Mouse (Mus musculus): ENCODE results near the gene Taf12. TPM values are rescaled to one million over a fixed set of nuclear protein-coding genes. Genes with fewer than 3 reads are reported as not detected.
"Not testable (repeated sequence)": the region's sequence is repeated elsewhere in the genome, so short reads cannot be mapped to it uniquely, and the experiment has no call there.

Gene Taf12
- polyA plus RNA-seq, 1 experiment from 2014 or later: 52.5 TPM

DNA sequence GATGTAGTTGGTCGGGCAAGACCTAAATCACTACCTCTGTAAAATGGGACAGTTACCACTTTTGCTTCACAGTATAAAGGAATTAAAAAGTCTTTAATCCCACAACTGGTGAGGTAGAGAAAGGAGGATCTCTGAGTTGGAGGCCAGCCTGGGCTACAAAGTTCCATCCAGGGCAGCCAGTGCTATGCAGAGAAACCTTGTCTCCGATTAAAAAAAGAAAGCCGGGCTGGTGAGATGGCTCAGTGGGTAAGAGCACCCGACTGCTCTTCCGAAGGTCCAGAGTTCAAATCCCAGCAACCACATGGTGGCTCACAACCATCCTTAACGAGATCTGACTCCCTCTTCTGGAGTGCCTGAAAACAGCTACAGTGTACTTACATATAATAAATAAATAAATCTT, 29.3 kb downstream of the Taf12 start:
- WGBS: 45% methylated on average over 6 of the region's 6 CpGs
- H3K27ac ChIP-seq; H3K9me3 ChIP-seq; H3K27me3 ChIP-seq; H3K36me3 ChIP-seq; ATAC-seq (ENCODE audit: insufficient number of reproducible peaks, insufficient read depth, low FRiP score, low TSS enrichment, low read depth): not testable (repeated sequence)
- Histone ChIP-seq H3K4me3 (peak overlapping the region; percentile 49), H3K9ac (peak overlapping the region; percentile 71), H3K4me2 (peak overlapping the region; percentile 78), H3K4me1 (peaks cover 11% of the 10 kb centered on the region)

DNA sequence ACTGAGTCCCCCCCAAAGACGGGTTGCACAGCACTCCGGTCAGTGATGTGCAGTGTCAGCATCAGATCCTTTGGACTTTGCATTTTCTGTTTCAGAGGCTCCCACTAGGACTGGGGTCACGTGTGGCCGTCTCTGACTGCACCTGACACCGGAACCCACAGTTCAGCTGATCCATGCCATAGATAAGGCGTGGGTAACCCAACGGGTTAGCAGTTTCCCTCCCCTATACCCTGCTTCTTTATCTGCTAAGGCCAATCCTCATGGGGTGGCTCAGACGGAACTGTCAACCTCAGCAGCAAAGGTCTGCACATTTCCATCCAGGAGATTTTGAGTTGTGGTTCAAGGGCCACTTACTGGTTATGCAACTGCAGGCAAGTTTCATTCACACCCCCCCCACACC, 31.1 kb downstream of the Taf12 start:
- Histone ChIP-seq H3K36me3 (peaks cover 7% of the 10 kb centered on the region), H3K9me3 (no peaks in the 10 kb centered on the region), H3K27ac (no peak overlapping the region), H3K4me2 (no peak overlapping the region), H3K9ac (no peak overlapping the region), H3K4me1 (peaks cover 19% of the 10 kb centered on the region), H3K27me3 (no peaks in the 10 kb centered on the region), H3K4me3 (no peak overlapping the region)
- 82% methylated on average over 8 of the region's 8 CpGs for WGBS
- no peak for ATAC-seq (ENCODE audit: insufficient number of reproducible peaks, insufficient read depth, low FRiP score, low TSS enrichment, low read depth)

DNA sequence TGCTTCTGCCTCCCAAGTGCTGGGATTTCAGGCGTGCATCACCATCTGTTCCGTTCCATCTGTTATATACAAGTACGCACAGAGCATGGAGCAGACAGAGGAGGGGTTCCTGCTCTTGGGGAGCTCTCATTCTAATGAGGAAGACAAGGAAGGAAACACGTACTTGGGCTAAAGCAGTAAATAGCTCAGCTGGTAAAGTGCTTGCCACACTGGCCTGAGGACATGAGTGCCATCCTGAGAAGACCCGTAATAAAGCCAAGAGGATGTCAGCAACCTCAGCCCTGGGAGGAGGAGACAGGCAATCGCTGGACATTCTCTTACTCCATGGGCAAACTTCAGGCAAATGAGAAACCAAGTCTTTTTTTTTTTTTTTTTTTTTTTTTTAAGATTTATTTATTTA, 31.8 kb downstream of the Taf12 start:
- no peak overlapping the region for H3K9ac ChIP-seq
- no peaks in the 10 kb centered on the region for H3K27me3 ChIP-seq
- H3K36me3 ChIP-seq: peaks cover 15% of the 10 kb centered on the region
- peaks cover 19% of the 10 kb centered on the region for H3K4me1 ChIP-seq
- no peak overlapping the region for H3K4me3 ChIP-seq
- H3K9me3 ChIP-seq: no peaks in the 10 kb centered on the region
- no peak overlapping the region for H3K4me2 ChIP-seq
- ATAC-seq (ENCODE audit: insufficient number of reproducible peaks, insufficient read depth, low FRiP score, low TSS enrichment, low read depth): no peak
- 72% methylated on average over 6 of the region's 6 CpGs for WGBS
- no peak overlapping the region for H3K27ac ChIP-seq

DNA sequence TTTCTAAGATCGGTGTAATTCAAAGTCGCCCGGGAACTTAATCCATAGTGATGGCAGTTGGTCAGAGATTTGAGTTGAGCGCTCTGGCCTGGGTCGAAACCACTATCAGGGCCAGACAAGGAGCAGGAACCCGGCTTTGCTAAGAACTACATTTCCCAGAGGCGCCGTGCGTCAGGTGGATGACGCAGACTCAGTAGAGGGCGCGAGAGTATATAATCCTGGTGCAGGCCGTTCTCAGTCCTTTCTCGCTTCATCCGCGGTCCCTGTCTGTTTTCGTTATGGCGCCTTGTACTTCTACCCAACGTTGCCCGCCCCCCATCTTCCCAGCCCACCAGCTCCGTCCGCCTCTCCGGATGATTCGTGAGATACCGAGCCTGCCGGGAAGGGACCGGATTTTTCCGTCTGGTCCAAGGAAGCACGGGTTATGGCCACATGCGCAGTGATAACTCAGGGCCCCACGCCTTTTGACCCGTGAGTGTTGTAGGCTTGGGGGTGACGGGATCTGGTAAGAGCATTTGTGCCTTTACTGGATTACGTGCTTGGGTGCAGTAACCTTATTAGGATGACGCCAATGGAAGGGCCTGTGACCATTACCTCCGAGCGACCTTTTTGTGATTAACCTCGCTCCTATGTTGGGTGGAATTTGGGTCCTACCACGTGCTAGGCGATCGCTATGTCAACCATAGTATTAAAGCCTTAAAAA, 34.4 kb downstream of the Taf12 start:
- no peaks in the 10 kb centered on the region for H3K9me3 ChIP-seq
- H3K4me1 ChIP-seq: peaks cover 8% of the 10 kb centered on the region
- H3K4me3 ChIP-seq: peak overlapping the region; percentile 79
- H3K4me2 ChIP-seq: peak overlapping the region; percentile 75
- H3K27me3 ChIP-seq: no peaks in the 10 kb centered on the region
- H3K36me3 ChIP-seq: peaks cover 40% of the 10 kb centered on the region
- peak overlapping the region; percentile 90 for H3K27ac ChIP-seq
- WGBS: under 1% methylated on average over 41 of the region's 41 CpGs
- peak overlapping the region; percentile 97 for H3K9ac ChIP-seq
- ATAC-seq (ENCODE audit: insufficient number of reproducible peaks, insufficient read depth, low FRiP score, low TSS enrichment, low read depth): peak; percentile 84

DNA sequence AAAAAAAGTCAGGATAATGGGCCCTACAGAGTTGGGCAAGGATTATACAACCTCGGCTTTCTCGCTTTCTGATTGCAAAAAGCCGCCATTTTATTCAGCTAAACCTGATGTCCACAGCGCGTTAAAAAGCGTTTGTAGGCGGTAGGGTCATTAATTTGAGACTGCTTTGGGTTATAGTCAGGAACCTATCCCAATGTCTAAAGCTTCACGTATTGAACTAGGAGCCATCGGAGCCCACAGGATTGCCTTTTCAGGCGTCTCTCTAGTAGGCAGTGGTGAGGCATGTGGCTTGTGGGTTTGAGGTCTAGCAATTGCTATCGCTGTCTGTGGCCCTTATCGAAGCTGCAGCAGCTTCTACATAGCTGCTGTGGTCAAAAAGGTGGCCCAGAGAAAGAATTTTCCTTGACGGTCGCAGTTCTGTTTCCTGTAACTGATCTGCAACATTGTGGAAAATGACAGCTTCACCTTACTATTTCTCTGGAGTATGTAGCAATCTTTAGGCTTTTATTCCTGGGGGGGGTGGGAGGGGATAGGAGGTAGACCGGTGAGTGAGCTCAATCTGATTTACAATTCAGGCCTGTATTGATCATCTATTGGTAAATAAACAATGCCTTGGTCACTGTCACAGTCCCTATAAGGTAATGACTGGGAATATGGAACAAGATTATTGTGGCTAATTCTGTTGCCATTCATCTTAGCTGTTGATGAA, 35.1 kb downstream of the Taf12 start:
- H3K36me3 ChIP-seq: peaks cover 47% of the 10 kb centered on the region
- no peaks in the 10 kb centered on the region for H3K9me3 ChIP-seq
- peak overlapping the region; percentile 75 for H3K4me2 ChIP-seq
- no peak for ATAC-seq (ENCODE audit: insufficient number of reproducible peaks, insufficient read depth, low FRiP score, low TSS enrichment, low read depth)
- peaks cover 8% of the 10 kb centered on the region for H3K4me1 ChIP-seq
- peak overlapping the region; percentile 90 for H3K27ac ChIP-seq
- H3K4me3 ChIP-seq: peak overlapping the region; percentile 79
- H3K9ac ChIP-seq: peak overlapping the region; percentile 97
- under 1% methylated on average over 15 of the region's 15 CpGs for WGBS
- no peaks in the 10 kb centered on the region for H3K27me3 ChIP-seq

DNA sequence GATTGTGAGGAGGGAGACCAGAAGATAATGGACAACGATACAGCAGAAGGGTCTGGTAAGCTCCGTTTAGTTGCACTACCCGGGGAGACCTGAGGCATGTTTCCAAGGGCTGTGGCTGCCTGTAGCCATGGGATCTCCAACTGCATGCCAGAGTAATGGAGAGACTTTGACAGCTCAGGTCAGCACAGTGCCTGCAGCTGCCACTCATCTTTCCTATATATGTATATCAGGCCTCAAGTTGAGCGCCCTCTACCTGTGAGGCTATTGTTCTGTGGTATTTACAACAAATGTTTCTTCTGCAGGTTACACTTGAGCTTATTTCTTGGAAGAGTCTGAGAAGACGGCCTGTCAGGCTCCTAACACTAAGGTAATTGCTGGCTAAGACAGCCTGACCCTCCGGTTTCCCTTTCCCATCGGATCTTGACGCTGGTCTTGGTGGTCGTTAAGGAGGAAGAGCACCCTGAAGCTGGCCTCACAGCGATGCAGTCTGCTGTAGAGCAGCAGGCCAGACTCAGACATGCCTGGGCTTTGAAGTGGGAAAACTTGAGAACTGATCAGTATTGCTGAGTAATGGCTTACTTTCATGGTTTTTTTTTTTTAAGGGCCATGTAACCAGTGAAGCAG, 35.8 kb downstream of the Taf12 start:
- ATAC-seq (ENCODE audit: insufficient number of reproducible peaks, insufficient read depth, low FRiP score, low TSS enrichment, low read depth): no peak
- Histone ChIP-seq H3K9me3 (no peaks in the 10 kb centered on the region), H3K36me3 (peaks cover 53% of the 10 kb centered on the region), H3K4me1 (peaks cover 8% of the 10 kb centered on the region), H3K27me3 (no peaks in the 10 kb centered on the region), H3K4me2 (peak overlapping the region; percentile 75), H3K27ac (peak overlapping the region; percentile 90), H3K9ac (peak overlapping the region; percentile 97), H3K4me3 (peak overlapping the region; percentile 79)
- 24% methylated on average over 10 of the region's 10 CpGs for WGBS

DNA sequence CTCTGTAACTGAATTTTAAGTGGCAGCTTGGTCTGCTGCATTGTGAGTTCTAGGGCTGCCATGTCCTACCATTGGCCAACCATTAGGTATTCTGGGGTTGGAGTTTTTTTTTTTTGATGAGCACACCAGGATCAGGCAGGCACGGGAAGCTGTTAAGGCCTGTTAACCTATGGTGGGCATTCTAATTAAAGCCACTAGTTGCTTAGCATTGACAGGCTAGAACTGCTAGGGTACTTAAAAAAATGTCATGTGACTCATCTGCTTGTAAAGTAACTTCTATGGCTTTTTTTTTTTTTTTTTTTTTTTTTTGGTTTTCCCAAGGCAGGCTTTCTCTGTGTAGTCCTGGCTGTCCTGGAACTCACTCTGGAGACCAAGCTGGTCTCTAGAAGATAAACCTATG, 37.0 kb downstream of the Taf12 start:
- Histone ChIP-seq H3K4me2 (no peak overlapping the region), H3K27me3 (no peaks in the 10 kb centered on the region), H3K36me3 (peaks cover 61% of the 10 kb centered on the region), H3K9ac (no peak overlapping the region), H3K9me3 (no peaks in the 10 kb centered on the region), H3K27ac (no peak overlapping the region), H3K4me3 (no peak overlapping the region; the same call in 1 of the 2 replicates), H3K4me1 (peaks cover 8% of the 10 kb centered on the region)
- 23% methylated on average over 1 of the region's 1 CpGs for WGBS
- ATAC-seq (ENCODE audit: insufficient number of reproducible peaks, insufficient read depth, low FRiP score, low TSS enrichment, low read depth): no peak

DNA sequence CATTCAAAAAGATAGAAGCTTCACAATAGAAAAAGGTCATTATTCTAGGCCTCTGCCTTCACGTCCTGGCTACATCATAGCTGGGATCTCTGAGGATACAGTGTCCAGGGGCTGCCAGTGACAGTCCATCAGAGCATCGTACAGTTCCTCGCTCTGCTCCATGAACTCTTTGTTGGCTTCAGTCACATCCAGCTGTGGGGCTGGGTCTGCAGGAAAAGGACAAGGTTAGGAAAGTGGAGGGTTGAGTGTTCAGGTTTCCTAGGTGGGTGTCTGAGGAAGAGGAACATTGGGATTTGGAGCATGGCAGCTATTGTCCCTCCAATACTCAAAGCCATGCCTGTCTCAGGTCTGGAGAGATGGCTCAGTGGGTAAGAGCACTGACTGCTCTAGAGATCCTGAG, 37.6 kb downstream of the Taf12 start:
- Histone ChIP-seq H3K36me3 (peaks cover 67% of the 10 kb centered on the region), H3K27ac (no peak overlapping the region), H3K9ac (no peak overlapping the region), H3K4me2 (no peak overlapping the region), H3K4me3 (no peak overlapping the region), H3K27me3 (no peaks in the 10 kb centered on the region), H3K4me1 (peaks cover 8% of the 10 kb centered on the region), H3K9me3 (no peaks in the 10 kb centered on the region)
- WGBS: 43% methylated on average over 3 of the region's 3 CpGs
- ATAC-seq (ENCODE audit: insufficient number of reproducible peaks, insufficient read depth, low FRiP score, low TSS enrichment, low read depth): no peak

DNA sequence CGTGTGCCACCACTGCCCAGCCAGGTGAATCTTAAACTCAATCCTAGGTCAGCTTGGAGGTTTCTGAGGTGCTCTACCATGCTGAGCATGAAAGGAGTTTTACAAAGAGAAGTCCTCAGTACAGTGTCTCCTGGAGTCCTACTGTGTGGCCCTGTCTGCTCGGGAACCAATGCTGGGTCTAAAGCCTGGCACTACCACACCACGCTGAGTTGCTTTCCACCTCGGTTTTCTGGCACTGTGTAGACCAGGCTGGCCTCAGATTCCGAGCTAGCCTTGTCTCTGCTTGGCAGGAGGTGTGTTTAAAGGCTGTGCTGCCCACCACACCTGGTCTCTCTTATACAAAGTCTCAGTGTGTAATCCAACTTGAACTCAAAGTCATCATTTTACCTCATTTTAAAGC, 38.5 kb downstream of the Taf12 start:
- H3K9ac ChIP-seq: no peak overlapping the region
- WGBS: 81% methylated on average over 5 of the region's 5 CpGs
- H3K36me3 ChIP-seq: peaks cover 75% of the 10 kb centered on the region
- peaks cover 8% of the 10 kb centered on the region for H3K4me1 ChIP-seq
- H3K9me3 ChIP-seq: no peaks in the 10 kb centered on the region
- H3K27me3 ChIP-seq: no peaks in the 10 kb centered on the region
- no peak overlapping the region for H3K4me3 ChIP-seq
- no peak overlapping the region for H3K27ac ChIP-seq
- no peak overlapping the region for H3K4me2 ChIP-seq
- ATAC-seq (ENCODE audit: insufficient number of reproducible peaks, insufficient read depth, low FRiP score, low TSS enrichment, low read depth): no peak

DNA sequence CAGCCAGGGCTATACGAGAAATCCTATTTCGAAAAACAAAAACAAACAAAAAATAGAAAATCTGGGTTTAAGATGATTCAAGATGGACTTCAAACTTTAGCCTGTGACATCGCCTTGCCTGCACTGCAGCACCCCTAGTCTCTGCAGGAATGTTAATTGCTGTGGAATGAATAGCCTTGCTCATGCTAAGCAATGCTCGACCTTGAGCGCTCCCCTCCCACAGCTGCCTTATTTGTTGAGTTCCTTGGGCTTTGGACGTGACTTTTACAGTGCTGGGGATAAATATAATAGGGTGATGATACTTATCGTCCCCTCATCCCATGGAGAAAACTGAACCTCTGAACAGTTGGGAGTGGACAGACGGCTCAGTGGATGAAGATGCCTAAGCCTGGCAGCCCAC, 41.5 kb downstream of the Taf12 start:
- ATAC-seq (ENCODE audit: insufficient number of reproducible peaks, insufficient read depth, low FRiP score, low TSS enrichment, low read depth): no peak
- 81% methylated on average over 8 of the region's 8 CpGs for WGBS
- no peak overlapping the region for H3K27ac ChIP-seq
- H3K27me3 ChIP-seq: no peaks in the 10 kb centered on the region
- no peaks in the 10 kb centered on the region for H3K4me1 ChIP-seq
- no peak overlapping the region for H3K4me3 ChIP-seq
- peaks cover 92% of the 10 kb centered on the region for H3K36me3 ChIP-seq
- no peak overlapping the region for H3K4me2 ChIP-seq
- H3K9ac ChIP-seq: no peak overlapping the region
- H3K9me3 ChIP-seq: no peaks in the 10 kb centered on the region

DNA sequence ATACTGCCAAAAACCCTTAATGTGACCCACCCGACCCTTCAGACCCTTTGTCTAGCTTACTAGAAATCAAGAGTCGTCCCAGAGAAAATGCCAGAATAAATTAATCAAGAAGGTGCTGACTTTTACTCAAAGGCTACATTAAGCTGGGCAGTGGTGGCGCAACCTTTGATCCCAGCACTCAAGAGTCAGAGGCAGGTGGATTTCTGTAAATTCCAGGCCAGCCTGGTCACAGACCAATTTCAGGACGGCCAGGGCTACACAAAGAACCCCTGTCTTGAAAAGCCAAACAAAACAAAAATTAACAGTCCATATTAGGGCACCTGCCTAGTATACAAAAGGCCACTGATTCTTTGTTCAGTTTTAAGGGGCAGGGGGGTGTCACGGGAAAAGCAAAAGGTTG, 52.3 kb downstream of the Taf12 start:
- ATAC-seq (ENCODE audit: insufficient number of reproducible peaks, insufficient read depth, low FRiP score, low TSS enrichment, low read depth): no peak

More for the DNA sequence above, 52.3 kb downstream of the Taf12 start:
- Histone ChIP-seq H3K9me3 (no peaks in the 10 kb centered on the region), H3K27ac (no peak overlapping the region), H3K4me3 (no peak overlapping the region), H3K4me1 (peaks cover 10% of the 10 kb centered on the region), H3K4me2 (no peak overlapping the region), H3K36me3 (peaks cover 41% of the 10 kb centered on the region), H3K9ac (no peak overlapping the region), H3K27me3 (no peaks in the 10 kb centered on the region)
- WGBS: 74% methylated on average over 5 of the region's 5 CpGs
